Mouse (Mus musculus): Measurements from ENCODE around the gene 1810009A15Rik. TPM values are rescaled to one million over a fixed set of nuclear protein-coding genes. Genes with fewer than 3 reads are reported as not detected.
"Not testable (repeated sequence)": the region's sequence is repeated elsewhere in the genome, so short reads cannot be mapped to it uniquely, and the experiment has no call there.

The 1810009A15Rik gene
- 10 to 100 TPM; 16.6 to 23.0 TPM for total RNA-seq (2021)

- peak; percentile 96 to 97 for DNase-seq
- intact Hi-C loops (cut with DNase I): no loop called here
Observed at GRCm38 (mm10) chr19:8888511-8889385, at the start of gene 1810009A15Rik, which contains the start of gene Gm49416. Gene 1810009A15Rik, plus strand, starts transcription at chr19:8888853. Gene Gm49416, plus strand, starts transcription at chr19:8888926.

GRCm38 (mm10) chr19:8839103-8839907 is 49.3 kb upstream of the 1810009A15Rik start, which contains the start of gene Gng3:
Gene Gng3, minus strand, starts transcription at chr19:8839194.
- intact Hi-C loops (cut with DNase I): no loop called here
- no peak for DNase-seq

- intact Hi-C loops (cut with DNase I): loop anchor here (5.0 kb wide), 1 partner anchor 137 kb away; no protein-coding TSS in a partner anchor
- DNase-seq: peak; percentile 83
Observed at GRCm38 (mm10) chr19:8839908-8840791, 48.5 kb upstream of the 1810009A15Rik start.

GRCm38 (mm10) chr19:8841012-8841411 is 47.6 kb upstream of the 1810009A15Rik start:
- intact Hi-C loops (cut with DNase I): loop anchor here (5.0 kb wide), 1 partner anchor 136 kb away; no protein-coding TSS in a partner anchor
- DNase-seq: no peak

GRCm38 (mm10) chr19:8842961-8843360 is 45.7 kb upstream of the 1810009A15Rik start:
- intact Hi-C loops (cut with DNase I): loop anchor here (5.0 kb wide), 1 partner anchor 134 kb away; no protein-coding TSS in a partner anchor
- DNase-seq: no peak

- DNase-seq: peak; percentile 84 to 93
- intact Hi-C loops (cut with DNase I): loop anchor here (1.0 to 5.0 kb wide), 2 partner anchors 133 to 266 kb away; no protein-coding TSS in a partner anchor
Observed at GRCm38 (mm10) chr19:8844371-8845129, 44.1 kb upstream of the 1810009A15Rik start.

GRCm38 (mm10) chr19:8848356-8848755 is 40.3 kb upstream of the 1810009A15Rik start:
- no peak for DNase-seq
- intact Hi-C loops (cut with DNase I): no loop called here

GRCm38 (mm10) chr19:8850402-8850901 is 38.2 kb upstream of the 1810009A15Rik start, which contains the start of gene Lrrn4cl:
Gene Lrrn4cl, plus strand, starts transcription at chr19:8850768.
- peak; percentile 47 to 67 for DNase-seq
- intact Hi-C loops (cut with DNase I): no loop called here

GRCm38 (mm10) chr19:8851639-8852038 is 37.0 kb upstream of the 1810009A15Rik start:
- intact Hi-C loops (cut with DNase I): no loop called here
- no peak for DNase-seq

GRCm38 (mm10) chr19:8852236-8852928 is 36.3 kb upstream of the 1810009A15Rik start:
- intact Hi-C loops (cut with DNase I): no loop called here
- no peak for DNase-seq

- no peak for DNase-seq
- intact Hi-C loops (cut with DNase I): no loop called here
Observed at GRCm38 (mm10) chr19:8853117-8853516, 35.5 kb upstream of the 1810009A15Rik start.

- intact Hi-C loops (cut with DNase I): loop anchor here (2.0 kb wide), 1 partner anchor 253 kb away; no protein-coding TSS in a partner anchor
- DNase-seq: peak; percentile 50 to 69
Observed at GRCm38 (mm10) chr19:8857689-8858088, 31.0 kb upstream of the 1810009A15Rik start.

- intact Hi-C loops (cut with DNase I): loop anchor here (2.0 kb wide), 1 partner anchor 252 kb away; no protein-coding TSS in a partner anchor
- no peak for DNase-seq
Observed at GRCm38 (mm10) chr19:8859018-8859417, 29.6 kb upstream of the 1810009A15Rik start.

GRCm38 (mm10) chr19:8864265-8864664 is 24.4 kb upstream of the 1810009A15Rik start:
- intact Hi-C loops (cut with DNase I): no loop called here

GRCm38 (mm10) chr19:8870381-8870780 is 18.3 kb upstream of the 1810009A15Rik start:
- DNase-seq: not testable (repeated sequence)

More at GRCm38 (mm10) chr19:8864265-8864664, 24.4 kb upstream of the 1810009A15Rik start:
- DNase-seq: no peak

GRCm38 (mm10) chr19:8870838-8871237 is 17.8 kb upstream of the 1810009A15Rik start:
- no peak for DNase-seq
- intact Hi-C loops (cut with DNase I): no loop called here

More at GRCm38 (mm10) chr19:8870381-8870780, 18.3 kb upstream of the 1810009A15Rik start:
- intact Hi-C loops (cut with DNase I): not testable (repeated sequence)

- intact Hi-C loops (cut with DNase I): no loop called here
Observed at GRCm38 (mm10) chr19:8871267-8872186, 17.1 kb upstream of the 1810009A15Rik start, which contains the start of gene Ubxn1. Gene Ubxn1, plus strand, starts transcription at chr19:8871496.

More at GRCm38 (mm10) chr19:8871267-8872186, 17.1 kb upstream of the 1810009A15Rik start, which contains the start of gene Ubxn1:
- DNase-seq: peak; percentile 99
